Mouse (Mus musculus): Measurements from ENCODE around the gene Nr6a1. TPM values are rescaled to one million over a fixed set of nuclear protein-coding genes. Genes with fewer than 3 reads are reported as not detected.

The Nr6a1 gene
- polyA plus RNA-seq, 1 experiment from 2014 or later: 4.9 TPM

DNA sequence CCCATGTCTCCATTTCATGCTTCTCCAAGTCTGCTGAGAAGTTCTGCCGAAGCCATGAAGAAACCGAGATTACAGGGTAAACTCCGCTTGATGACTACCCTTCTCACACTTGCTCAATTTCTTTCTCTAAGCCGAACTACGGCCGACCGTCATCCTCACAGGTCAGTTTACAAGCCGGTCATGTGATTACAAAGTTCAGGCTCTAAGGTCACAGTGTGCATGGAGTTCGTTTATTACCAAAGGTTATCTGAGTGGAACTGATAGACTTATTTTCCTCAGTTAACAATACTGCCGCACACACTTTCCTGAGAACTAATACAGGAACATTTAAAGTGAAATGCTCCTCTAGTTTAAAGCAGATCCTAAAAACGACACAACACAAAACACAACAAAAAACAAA lies 143.1 kb downstream of the Nr6a1 start:
- H3K4me1 ChIP-seq: peaks cover 71% of the 10 kb centered on the region

DNA sequence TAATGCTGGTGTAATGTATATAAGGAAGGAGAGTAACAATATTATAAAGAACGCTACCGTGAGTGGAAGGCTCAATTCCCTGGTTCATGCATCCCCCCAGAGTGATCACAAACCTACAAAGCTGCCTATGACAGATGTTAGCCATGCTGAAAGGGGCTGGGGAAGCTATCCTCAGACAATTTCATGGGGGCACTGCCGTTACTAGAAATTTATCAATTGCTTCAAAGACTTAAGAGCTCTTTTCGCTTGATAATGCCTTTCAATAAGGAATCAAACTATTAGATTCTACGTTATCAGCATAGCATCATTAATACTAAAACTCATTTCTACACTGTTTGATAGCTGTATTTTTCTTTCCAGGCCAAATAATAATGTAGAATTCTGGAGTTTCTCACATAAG lies 144.1 kb downstream of the Nr6a1 start:
- Histone ChIP-seq H3K4me1 (peaks cover 71% of the 10 kb centered on the region), H3K4me3 (peak overlapping the region; percentile 39), H3K27ac (replicated peaks) (peak overlapping the region; percentile 26; the same call in 1 of the 2 replicates), H3K9me3 (no peaks in the 10 kb centered on the region), H3K27me3 (replicated peaks; ENCODE audit: low read depth, poor library complexity, severe bottlenecking) (no peaks in the 10 kb centered on the region), H3K36me3 (replicated peaks) (no peaks in the 10 kb centered on the region)
- no peak for DNase-seq (ENCODE audit: low spot score)
- WGBS: 34% methylated on average over 5 of the region's 5 CpGs

More for the DNA sequence above, 143.1 kb downstream of the Nr6a1 start:
- WGBS: 7% methylated on average over 11 of the region's 11 CpGs
- Histone ChIP-seq H3K27me3 (replicated peaks; ENCODE audit: low read depth, poor library complexity, severe bottlenecking) (no peaks in the 10 kb centered on the region), H3K4me3 (peak overlapping the region; percentile 42), H3K36me3 (replicated peaks) (no peaks in the 10 kb centered on the region), H3K27ac (replicated peaks) (peak overlapping the region; percentile 62; the same call in 1 of the 2 replicates), H3K9me3 (no peaks in the 10 kb centered on the region)
- peak; percentile 39 for DNase-seq (ENCODE audit: low spot score)

DNA sequence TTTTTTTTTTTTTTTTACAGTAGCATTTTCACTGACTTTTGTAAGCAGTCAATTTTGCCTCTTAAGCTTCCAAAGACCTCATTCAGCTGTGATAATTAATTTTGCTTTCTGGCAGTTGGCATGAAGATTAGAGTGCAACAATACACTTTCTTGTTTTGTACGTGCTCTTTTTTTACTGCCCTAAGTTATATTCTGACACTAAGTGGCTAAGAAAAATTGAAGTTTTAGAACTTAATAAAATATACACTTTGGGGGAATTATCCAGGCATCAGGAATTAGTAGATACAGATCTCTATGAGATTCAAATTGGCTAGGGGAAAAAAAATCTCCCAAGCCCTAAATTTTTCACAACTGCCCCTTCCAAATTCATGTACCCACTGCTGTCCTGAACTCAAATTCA lies 144.8 kb downstream of the Nr6a1 start:
- Histone ChIP-seq H3K36me3 (replicated peaks) (no peaks in the 10 kb centered on the region), H3K9me3 (no peaks in the 10 kb centered on the region), H3K27me3 (replicated peaks; ENCODE audit: low read depth, poor library complexity, severe bottlenecking) (no peaks in the 10 kb centered on the region), H3K27ac (replicated peaks) (no peak overlapping the region; the same call in 1 of the 2 replicates), H3K4me1 (peaks cover 71% of the 10 kb centered on the region), H3K4me3 (peak overlapping the region; percentile 39)
- WGBS: 3% methylated on average over 1 of the region's 1 CpGs
- no peak for DNase-seq (ENCODE audit: low spot score)

DNA sequence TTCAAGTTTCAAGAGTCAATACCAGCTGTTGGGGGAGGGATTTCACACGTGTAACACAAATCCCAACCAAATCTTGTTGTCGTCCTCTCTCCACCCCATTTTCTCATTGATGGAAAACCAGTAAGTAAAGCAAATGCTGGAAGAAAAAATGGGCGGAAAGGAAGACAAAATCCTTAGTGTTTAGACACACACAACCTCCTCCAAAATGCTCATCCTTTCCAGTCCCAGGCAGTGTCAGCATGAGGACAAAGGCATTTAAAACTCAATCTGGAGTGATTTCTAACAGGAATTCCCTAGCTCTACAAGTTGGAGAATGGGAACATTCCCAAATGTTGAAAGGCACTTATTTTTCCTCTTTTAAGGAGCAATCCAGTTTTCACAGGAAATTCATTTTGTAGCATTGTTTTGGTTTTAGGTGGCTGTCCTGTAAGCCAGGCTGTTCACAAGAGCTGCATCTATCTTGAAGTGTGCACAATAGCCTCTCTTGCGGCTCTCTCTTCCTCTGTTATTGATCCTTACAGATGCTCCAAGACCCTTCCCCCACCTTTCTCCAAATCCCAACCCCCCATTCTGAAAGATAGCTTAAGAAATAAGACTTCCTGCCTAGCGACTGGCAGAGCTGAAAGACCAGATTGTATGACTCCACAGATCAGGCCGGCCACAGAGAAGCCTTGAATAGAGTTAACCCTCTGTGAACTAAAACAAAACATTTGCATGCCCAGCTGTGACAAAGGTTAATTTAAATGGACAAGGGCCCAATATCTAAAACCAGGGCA lies 145.4 kb downstream of the Nr6a1 start:
- no peaks in the 10 kb centered on the region for H3K36me3 ChIP-seq (replicated peaks)
- no peaks in the 10 kb centered on the region for H3K9me3 ChIP-seq
- peak overlapping the region; percentile 39 for H3K4me3 ChIP-seq
- H3K27ac ChIP-seq (replicated peaks): peak overlapping the region; percentile 81
- no peaks in the 10 kb centered on the region for H3K27me3 ChIP-seq (replicated peaks; ENCODE audit: low read depth, poor library complexity, severe bottlenecking)
- 3% methylated on average over 6 of the region's 6 CpGs for WGBS
- peak; percentile 56 for DNase-seq (ENCODE audit: low spot score)
- peaks cover 67% of the 10 kb centered on the region for H3K4me1 ChIP-seq

DNA sequence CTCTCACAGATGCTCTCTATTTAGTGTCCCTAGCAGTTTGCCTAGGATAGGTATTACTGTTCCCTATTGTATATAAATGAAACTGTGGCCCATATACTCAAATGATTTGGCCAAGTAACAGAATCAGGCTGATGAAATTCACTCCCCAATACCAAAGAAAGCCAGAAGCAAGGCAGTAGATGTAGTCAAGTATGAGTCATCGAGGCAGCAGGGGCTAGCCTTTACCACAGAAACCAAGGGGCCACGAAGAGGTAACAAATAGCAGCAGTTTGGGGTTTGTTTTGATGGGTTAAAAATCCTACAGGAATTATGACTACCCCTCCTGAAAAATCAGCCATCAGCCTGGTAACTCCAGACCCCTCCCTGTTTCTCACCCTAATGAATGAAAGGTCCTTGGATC lies 147.5 kb downstream of the Nr6a1 start:
- H3K4me3 ChIP-seq: no peak overlapping the region
- no peaks in the 10 kb centered on the region for H3K36me3 ChIP-seq (replicated peaks)
- peaks cover 49% of the 10 kb centered on the region for H3K4me1 ChIP-seq
- no peak overlapping the region; the same call in 1 of the 2 replicates for H3K27ac ChIP-seq (replicated peaks)
- no peaks in the 10 kb centered on the region for H3K27me3 ChIP-seq (replicated peaks; ENCODE audit: low read depth, poor library complexity, severe bottlenecking)
- WGBS: 83% methylated on average over 2 of the region's 2 CpGs
- no peaks in the 10 kb centered on the region for H3K9me3 ChIP-seq
- DNase-seq (ENCODE audit: low spot score): no peak

DNA sequence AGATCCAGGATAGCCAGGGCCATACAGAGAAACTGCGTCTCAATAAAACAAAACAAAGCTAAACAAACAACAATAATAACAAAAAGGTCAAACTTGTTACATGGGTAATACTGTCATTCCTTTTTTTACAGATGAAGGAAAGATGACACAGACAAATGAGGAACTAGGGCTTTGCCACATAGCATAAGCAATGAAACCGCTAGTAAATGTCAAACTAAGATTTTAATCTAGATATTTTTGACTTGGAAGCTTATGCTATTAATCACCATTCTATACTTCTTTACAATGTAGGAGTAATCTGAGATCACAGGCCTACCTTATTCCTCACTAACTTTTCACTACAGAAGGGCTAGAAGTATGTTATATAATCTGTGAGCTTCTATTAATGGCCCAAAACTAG lies 150.2 kb downstream of the Nr6a1 start:
- Histone ChIP-seq H3K36me3 (replicated peaks) (no peaks in the 10 kb centered on the region), H3K4me3 (no peak overlapping the region), H3K27ac (replicated peaks) (no peak overlapping the region), H3K27me3 (replicated peaks; ENCODE audit: low read depth, poor library complexity, severe bottlenecking) (no peaks in the 10 kb centered on the region), H3K4me1 (peaks cover 23% of the 10 kb centered on the region), H3K9me3 (no peaks in the 10 kb centered on the region)
- DNase-seq (ENCODE audit: low spot score): no peak
- 90% methylated on average over 2 of the region's 2 CpGs for WGBS

DNA sequence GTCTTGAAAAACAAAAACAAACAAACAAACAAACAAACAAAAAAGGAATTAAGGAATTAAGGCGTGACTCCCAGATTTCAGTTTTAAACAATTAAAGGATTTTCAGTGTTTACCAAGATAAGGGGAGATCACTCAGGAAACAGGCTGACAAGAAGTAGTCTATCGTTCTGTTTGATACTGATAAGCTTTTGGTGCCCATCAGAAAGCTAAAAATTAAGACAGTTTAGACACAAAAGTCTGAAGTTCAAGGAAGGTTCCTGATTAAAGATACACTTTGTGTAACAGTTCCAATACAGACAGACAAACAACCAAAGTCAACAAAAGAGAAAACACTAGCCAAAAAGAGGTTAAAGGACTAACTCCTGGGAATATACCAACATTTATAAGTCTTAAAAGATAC lies 152.6 kb downstream of the Nr6a1 start:
- peaks cover 29% of the 10 kb centered on the region for H3K4me1 ChIP-seq
- no peak overlapping the region for H3K4me3 ChIP-seq
- no peaks in the 10 kb centered on the region for H3K9me3 ChIP-seq
- no peaks in the 10 kb centered on the region for H3K27me3 ChIP-seq (replicated peaks; ENCODE audit: low read depth, poor library complexity, severe bottlenecking)
- no peaks in the 10 kb centered on the region for H3K36me3 ChIP-seq (replicated peaks)
- 93% methylated on average over 2 of the region's 2 CpGs for whole genome bisulfite sequencing
- no peak overlapping the region for H3K27ac ChIP-seq (replicated peaks)
- no peak for DNase-seq (ENCODE audit: low spot score)

DNA sequence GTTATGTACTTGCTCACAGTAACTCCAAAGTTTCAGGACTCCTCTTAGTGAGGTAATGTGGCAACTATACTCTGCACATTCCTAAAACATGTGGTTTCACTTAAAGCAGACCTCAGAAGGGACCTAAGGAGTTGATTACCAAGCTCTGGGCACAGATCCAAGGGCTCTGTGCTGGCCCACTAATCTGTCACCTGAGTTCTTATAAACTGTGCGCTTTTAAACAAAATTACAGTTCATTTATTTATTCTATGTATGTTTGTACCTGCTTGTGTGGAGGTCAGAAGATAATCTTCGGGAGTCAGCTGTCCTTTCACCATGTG lies 156.1 kb downstream of the Nr6a1 start:
- WGBS: 40% methylated on average over 2 of the region's 2 CpGs
- peaks cover 44% of the 10 kb centered on the region for H3K4me1 ChIP-seq
- no peak overlapping the region for H3K4me3 ChIP-seq
- H3K36me3 ChIP-seq (replicated peaks): no peaks in the 10 kb centered on the region
- no peaks in the 10 kb centered on the region for H3K27me3 ChIP-seq (replicated peaks; ENCODE audit: low read depth, poor library complexity, severe bottlenecking)
- H3K27ac ChIP-seq (replicated peaks): peak overlapping the region; percentile 37; the same call in 1 of the 2 replicates
- peak; percentile 53 for DNase-seq (ENCODE audit: low spot score)
- no peaks in the 10 kb centered on the region for H3K9me3 ChIP-seq

DNA sequence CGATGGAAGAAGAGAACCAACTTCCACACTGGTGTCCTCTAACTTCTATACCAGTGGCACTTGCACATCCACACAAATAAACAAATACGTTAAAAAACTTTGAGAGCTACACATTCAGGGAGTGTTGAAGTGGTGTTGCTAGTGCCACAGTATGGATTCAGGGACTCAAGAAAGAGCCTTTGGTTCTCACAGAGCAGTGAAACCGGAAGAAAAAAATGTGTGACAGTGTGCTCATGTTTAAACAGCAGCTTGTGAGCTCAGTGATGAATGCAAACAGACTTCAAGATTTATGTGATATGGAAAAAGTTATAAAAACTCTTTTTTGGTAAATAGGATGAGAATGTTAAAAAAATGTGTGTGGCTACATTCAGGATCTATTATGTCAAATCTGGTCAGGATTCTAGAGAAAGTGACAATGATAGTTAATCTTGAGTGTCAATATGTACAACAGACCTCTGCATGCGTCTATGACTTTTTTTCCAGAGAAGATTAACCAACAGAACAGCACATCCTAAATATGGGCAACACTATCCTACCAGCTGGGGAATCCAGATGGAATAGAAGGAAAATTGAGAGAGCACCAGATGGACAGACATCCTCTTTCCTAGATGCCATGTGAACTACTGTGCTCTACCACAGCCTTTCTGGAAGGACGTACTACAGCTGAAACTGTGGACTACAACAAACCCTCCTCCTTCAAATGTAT lies 156.6 kb downstream of the Nr6a1 start:
- Histone ChIP-seq H3K4me3 (no peak overlapping the region), H3K4me1 (peaks cover 44% of the 10 kb centered on the region), H3K9me3 (no peaks in the 10 kb centered on the region), H3K27me3 (replicated peaks; ENCODE audit: low read depth, poor library complexity, severe bottlenecking) (no peaks in the 10 kb centered on the region), H3K27ac (replicated peaks) (peak overlapping the region; percentile 37), H3K36me3 (replicated peaks) (no peaks in the 10 kb centered on the region)
- DNase-seq (ENCODE audit: low spot score): no peak
- 66% methylated on average over 5 of the region's 5 CpGs for WGBS

DNA sequence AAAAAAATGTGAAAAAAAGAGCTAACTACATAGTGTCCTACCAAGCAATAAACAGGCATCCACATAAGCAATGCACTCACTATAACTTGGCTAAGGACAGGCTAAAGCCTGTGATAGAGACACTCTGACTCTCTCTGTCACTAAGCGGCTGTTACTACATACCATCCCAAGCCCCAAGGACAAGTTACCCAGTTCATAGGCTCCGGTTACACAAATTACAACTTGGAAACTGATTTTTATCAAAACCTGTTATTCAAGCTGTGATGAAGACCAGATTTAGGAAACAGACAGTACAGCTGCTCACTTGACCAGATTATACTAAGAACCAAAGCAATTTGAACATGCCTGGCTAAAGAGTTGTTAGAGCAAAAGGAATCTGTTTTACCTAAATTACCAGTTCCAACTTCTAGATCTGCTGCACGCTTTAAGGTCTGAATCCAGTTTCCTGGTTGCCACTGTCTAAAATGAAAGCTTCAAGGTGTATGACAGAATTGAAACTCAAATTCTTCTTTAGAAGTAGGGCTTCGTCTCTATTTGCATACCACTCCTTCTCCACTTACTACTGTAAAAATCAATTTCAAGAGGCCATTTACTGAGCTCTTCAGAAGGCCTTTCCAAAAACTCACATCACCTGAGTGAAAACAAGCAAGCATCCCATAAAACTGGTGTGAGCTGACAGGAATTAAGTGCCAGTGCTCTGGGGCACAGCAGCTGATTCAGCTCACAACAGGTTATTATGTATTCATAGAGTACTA lies 160.1 kb downstream of the Nr6a1 start:
- no peaks in the 10 kb centered on the region for H3K27me3 ChIP-seq (replicated peaks; ENCODE audit: low read depth, poor library complexity, severe bottlenecking)
- peaks cover 44% of the 10 kb centered on the region for H3K4me1 ChIP-seq
- H3K36me3 ChIP-seq (replicated peaks): no peaks in the 10 kb centered on the region
- no peak overlapping the region for H3K4me3 ChIP-seq
- 60% methylated on average over 4 of the region's 4 CpGs for WGBS
- no peak for DNase-seq (ENCODE audit: low spot score)
- H3K27ac ChIP-seq (replicated peaks): no peak overlapping the region
- H3K9me3 ChIP-seq: no peaks in the 10 kb centered on the region

DNA sequence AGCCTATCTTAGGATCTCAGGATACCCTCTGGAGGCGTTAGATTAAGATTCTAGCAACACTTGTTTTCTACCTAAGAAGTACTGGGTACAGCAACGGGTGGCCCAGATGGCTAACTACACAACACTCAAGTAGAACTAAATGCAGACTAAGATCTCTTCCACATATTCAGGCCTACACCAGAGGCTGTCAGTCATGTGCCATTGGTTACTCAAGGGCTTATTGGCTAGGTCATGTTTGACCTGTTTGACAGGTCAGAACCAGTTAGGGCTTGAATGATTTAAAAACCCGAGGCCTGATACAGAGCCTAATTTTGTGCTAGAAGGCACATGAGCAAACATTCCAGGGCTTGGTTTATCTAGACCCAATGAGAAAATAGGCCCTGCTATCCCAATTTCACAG lies 187.6 kb downstream of the Nr6a1 start:
- no peak overlapping the region for H3K27ac ChIP-seq (replicated peaks)
- no peak overlapping the region for H3K4me3 ChIP-seq
- DNase-seq (ENCODE audit: low spot score): no peak
- peaks cover 6% of the 10 kb centered on the region; the same call in 1 of the 2 replicates for H3K4me1 ChIP-seq
- no peaks in the 10 kb centered on the region for H3K9me3 ChIP-seq
- 77% methylated on average over 3 of the region's 3 CpGs for WGBS
- no peaks in the 10 kb centered on the region for H3K27me3 ChIP-seq (replicated peaks; ENCODE audit: low read depth, poor library complexity, severe bottlenecking)
- H3K36me3 ChIP-seq (replicated peaks): peaks cover 12% of the 10 kb centered on the region; the same call in 1 of the 2 replicates

DNA sequence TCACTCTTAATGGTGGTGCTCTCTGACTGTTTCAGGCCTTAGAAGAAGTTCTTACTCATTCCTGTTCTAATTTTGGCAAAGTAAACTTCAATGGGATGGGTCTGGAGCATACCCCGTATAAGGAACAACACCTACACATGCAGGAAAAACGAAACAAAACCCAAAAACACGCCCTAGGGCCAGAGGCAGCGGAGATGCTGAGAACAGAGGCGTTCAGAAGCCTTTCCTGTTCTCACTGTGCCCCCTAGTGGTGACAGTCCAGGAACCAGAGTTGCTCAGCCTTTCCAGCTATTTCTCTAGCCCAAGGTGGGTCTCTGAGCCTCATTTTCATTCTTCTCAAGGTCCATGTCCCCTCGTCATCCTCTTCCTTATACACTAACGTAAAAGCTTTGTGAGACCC lies 188.1 kb downstream of the Nr6a1 start:
- Histone ChIP-seq H3K27ac (replicated peaks) (no peak overlapping the region), H3K27me3 (replicated peaks; ENCODE audit: low read depth, poor library complexity, severe bottlenecking) (no peaks in the 10 kb centered on the region), H3K4me3 (no peak overlapping the region), H3K4me1 (peaks cover 6% of the 10 kb centered on the region; the same call in 1 of the 2 replicates), H3K36me3 (replicated peaks) (peaks cover 12% of the 10 kb centered on the region; the same call in 1 of the 2 replicates), H3K9me3 (no peaks in the 10 kb centered on the region)
- peak; percentile 81 for DNase-seq (ENCODE audit: low spot score)
- WGBS: 26% methylated on average over 7 of the region's 7 CpGs
